Mouse (Mus musculus): ENCODE data around the gene Dlx3.

Dlx3 gene

DNA sequence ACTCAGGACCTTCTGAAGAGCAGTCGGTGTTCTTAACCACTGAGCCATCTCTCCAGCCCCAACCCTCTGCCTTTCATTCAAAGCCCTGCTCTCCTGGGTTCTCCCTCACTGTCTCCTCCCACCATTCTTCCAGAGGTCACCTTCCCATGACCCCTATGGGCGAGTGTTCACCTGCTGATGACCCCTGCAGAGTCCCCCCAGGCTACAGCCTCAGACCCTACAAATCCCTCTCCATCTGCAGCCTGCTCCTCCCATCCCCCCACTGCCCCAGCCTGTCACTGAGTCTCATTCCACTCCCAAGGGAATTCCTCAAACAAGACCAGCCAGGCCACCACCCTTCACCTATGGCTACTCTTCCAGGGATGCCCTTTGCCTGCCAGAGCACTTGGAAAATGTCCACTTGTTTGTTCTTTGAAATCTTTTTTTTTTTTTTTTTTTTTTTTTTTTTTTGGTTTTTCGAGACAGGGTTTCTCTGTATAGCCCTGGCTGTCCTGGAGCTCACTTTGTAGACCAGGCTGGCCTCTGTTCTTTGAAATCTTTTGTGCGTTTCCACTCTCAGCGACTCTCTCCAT is 35.0 kb upstream of the Dlx3 start:
- ChIA-PET CTCF (interaction anchor here in 2 of 4 experiments (0.6 to 1.3 kb wide), 4 partner anchors 12 to 174 kb away, joined by 3 read pairs; no protein-coding TSS in a partner anchor), POLR2A (interaction anchor here in 3 of 4 experiments (0.6 to 2.9 kb wide), 4 partner anchors 8 to 395 kb away, joined by 3 to 25 read pairs (median 4); partner anchors contain the start of gene Itga3 (in 1 of the 3))

DNA sequence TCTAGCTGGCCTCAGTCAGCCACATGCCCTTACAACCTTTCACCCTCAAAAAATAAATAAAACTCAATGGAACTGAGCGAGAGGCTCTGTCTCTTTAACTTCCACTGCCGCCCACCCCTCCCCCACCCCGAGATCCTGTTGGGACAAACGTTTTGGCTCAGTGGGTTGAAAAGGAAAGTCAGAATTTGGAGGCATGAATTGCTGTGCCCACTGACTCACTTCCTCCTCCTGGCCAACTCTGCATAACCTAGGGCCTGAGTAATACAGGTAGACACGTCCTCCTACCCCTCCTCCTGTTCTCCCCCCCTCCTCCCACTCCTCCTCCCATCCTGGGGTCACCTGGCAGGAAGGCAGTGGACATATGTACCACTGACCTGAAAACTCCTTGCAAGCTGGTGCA is 34.2 kb upstream of the Dlx3 start:
- CTCF ChIA-PET = interaction anchor here in 2 of 4 experiments (0.5 to 1.9 kb wide), 7 partner anchors 9 to 393 kb away, joined by 3 to 8 read pairs (median 3); partner anchors contain the start of gene Itga3 (in 2 of the 2)
- POLR2A ChIA-PET = interaction anchor here in 3 of 4 experiments (0.6 to 2.9 kb wide), 4 partner anchors 9 to 156 kb away, joined by 3 to 25 read pairs (median 4); partner anchors contain the start of gene Itga3 (in 1 of the 3)

DNA sequence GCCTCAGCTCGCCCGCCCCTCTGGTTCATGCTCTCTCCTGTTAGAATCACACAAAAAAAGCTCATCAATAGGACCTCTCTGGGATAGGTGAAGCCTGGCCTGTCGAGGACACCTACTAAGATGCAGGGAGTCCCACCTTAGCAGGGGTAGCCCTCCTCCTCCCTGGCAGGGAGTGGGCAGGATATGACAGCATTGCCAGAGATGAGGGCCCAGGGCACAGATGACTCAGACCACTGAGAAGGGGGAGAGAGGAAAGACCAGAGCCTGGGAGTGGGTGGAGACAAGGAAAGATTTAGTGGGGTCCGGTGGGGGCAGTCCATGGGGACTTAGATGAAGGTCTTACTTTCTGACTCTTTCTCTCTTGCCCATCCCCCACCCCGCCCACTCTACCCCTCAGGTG is 33.7 kb upstream of the Dlx3 start:
- CTCF ChIA-PET = interaction anchor here in 2 of 4 experiments (0.5 to 1.9 kb wide), 5 partner anchors 9 to 165 kb away, joined by 3 to 8 read pairs (median 3); partner anchors contain the start of gene Itga3 (in 2 of the 2)
- POLR2A ChIA-PET = interaction anchor here in 3 of 4 experiments (0.5 to 2.9 kb wide), 7 partner anchors 10 to 669 kb away, joined by 3 to 25 read pairs (median 3); partner anchors contain the start of gene Itga3 (in 1 of the 3)

DNA sequence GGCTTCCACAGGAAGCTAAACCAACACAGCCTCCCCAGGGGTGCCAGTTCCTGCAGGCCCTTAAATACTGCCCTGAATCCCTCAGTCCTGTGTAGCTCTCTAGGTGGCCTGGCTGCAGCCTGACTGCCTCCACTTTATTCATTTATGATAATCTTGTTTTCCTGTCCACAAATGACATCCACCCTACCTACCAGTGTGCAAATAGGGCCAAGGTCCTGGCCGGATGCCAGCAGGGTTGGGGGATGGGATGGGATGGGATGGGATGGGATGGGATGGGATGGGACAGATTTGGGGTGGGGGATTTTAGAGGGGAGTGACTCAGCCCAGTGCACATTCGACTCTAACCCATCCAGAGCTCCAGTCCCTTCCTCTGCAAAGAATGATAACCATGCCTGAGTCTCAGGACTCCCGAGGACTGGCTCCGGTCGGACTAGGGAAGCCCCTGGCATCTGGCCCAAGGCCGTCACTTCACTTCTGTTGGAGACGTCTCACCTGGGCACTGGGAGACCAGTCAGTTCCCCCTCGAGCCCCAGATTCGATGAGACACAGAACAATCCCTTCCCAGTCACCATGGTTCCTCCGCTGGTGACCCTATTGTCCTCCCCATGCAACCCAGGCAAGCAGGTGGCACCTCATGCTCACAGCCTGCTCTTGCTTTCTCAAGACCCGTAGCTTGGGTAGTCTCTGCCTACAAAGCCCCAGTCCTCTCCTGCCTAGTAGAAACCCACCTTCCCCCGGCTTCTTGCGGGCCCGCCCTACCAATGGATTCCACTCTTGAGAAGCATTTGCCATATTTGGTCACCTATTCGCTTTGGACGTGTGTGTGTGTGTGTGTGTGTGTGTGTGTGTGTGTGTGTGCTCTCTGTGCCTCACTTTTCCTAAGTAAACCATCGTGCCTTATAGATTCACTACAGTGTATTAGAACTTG is 32.4 kb upstream of the Dlx3 start:
- CTCF ChIA-PET = interaction anchor here (0.5 to 1.9 kb wide), 10 partner anchors 9 to 438 kb away, joined by 3 to 12 read pairs (median 3); partner anchors contain the start of gene Itga3 (in 1 of the 4)
- POLR2A ChIA-PET = interaction anchor here in 3 of 4 experiments (0.5 to 2.9 kb wide), 9 partner anchors 9 to 225 kb away, joined by 3 to 25 read pairs (median 5); partner anchors contain the start of gene Itga3 (in 2 of the 3)

DNA sequence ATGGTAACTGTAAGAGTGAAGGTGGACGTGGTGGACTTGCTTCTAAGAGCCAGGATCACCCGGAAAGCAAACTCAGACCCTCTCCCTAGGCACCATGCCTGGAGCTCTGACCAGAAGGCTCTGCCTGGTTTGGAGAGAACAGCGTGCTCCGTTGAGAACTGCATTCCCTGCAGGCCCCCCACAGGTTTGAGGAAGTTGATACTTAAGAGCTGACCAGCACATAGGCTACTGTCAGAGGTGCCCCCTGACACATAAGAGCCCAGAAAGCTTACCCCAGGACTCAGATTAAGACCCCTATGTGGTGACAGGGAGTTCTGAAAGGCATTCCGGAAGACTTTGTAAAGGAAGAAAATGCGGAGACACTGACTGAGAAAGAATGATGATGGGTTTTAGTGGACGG is 31.6 kb upstream of the Dlx3 start:
- CTCF ChIA-PET = interaction anchor here in 2 of 4 experiments (1.0 to 1.3 kb wide), 2 partner anchors 13 to 118 kb away, joined by 3 read pairs; no protein-coding TSS in a partner anchor
- POLR2A ChIA-PET = interaction anchor here in 3 of 4 experiments (0.5 to 2.0 kb wide), 4 partner anchors 10 to 17 kb away, joined by 3 to 5 read pairs (median 4); partner anchors contain the start of gene Itga3 (in 1 of the 3)

DNA sequence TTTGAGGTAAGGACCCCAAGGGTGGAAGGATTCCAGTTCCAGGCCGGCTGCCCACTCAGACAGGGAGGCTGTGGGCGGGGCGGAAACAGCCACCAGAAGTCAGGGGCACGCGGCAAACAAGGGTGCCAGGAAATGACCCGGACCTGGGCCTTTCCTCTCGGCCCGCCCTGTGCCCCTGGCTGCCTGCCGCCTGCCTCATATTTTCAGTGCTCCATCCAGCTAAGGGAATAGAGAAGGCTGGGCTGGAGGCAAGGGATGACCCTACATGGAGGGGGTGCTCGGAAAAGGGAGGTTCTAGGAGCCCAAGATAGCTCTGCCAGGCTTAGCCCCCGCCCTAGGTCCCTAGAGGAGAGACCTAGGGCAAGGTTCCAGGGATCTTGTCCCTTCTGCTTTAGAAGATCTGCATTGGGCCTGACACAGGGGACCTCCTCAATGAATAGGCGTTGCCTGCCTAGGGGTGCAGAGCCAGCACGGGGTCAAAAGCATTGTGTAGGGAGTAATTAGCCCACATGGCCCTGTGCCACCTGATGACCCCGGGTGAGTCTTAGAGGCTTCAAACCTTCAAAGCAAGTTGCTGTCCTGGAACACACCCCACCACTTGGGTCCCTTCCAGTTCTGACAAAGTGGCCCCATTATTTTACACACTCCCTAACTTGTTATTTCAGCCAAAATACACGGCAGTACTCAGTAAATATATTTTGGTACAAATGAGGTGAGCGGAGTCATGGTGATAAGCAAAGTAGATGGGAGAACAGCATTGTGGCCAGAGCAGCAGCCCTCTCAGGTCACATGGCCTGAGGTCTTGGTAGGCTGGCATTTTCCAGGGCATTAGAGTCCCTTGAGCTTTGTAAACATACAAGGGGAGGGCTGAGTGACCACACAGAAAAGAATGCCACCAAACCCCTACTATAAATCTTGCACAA is 30.8 kb upstream of the Dlx3 start:
- CTCF ChIA-PET = interaction anchor here in 1 of 4 experiments (1.3 kb wide), 1 partner anchor 119 kb away, joined by 3 read pairs; no protein-coding TSS in a partner anchor
- POLR2A ChIA-PET = interaction anchor here in 2 of 4 experiments (1.1 to 2.0 kb wide), 3 partner anchors 11 to 16 kb away, joined by 4 to 5 read pairs (median 5); no protein-coding TSS in a partner anchor

DNA sequence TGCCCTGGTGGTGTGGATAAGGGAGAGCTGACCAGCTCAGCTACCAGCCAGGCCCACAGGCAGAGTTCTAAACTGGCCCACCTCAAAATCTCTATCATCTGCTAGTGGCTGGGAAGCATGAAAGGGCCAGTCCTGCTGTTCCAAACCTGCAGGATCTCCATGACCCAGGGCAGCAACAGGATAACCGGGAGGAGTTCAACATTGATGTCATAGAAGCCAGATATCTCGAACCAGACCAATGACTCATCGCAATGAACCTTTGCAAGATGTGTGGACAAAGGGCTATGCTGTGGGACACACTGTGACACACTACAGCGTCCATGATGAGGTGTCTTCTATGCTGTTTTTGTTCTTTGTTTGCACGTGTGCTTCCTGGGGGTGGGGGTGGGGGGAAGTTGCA is 26.8 kb upstream of the Dlx3 start:
- ChIA-PET CTCF (interaction anchor here in 2 of 4 experiments (0.6 to 1.0 kb wide), 2 partner anchors 15 to 521 kb away, joined by 3 read pairs; no protein-coding TSS in a partner anchor), POLR2A (interaction anchor here in 1 of 4 experiments (1.5 kb wide), 1 partner anchor 12 kb away, joined by 6 read pairs; no protein-coding TSS in a partner anchor)

DNA sequence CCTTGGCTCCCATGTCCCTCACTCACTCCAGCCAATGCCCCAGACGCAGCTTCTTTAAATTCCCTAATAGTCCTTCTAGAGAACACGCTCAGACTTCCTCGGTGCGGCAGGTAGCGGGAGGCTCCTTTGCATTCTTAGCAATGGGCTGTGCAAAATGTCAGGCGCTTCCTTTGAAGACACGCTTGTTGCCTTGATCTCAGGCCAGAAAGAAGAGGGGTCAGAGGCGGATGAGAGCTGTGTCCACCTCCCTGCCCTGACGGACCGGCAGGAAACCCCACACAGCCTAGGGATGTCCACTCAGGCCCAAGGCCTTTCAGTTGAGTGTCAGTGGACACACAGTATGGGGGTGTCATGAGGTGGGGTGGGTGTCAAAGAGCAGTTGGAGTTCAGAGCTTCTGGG is 24.3 kb upstream of the Dlx3 start:
- CTCF ChIA-PET = interaction anchor here in 2 of 4 experiments (0.5 to 1.6 kb wide), 3 partner anchors 19 to 1110 kb away, joined by 3 read pairs; partner anchors contain the start of gene Itga3 (in 1 of the 2)
- POLR2A ChIA-PET = no interaction called here

DNA sequence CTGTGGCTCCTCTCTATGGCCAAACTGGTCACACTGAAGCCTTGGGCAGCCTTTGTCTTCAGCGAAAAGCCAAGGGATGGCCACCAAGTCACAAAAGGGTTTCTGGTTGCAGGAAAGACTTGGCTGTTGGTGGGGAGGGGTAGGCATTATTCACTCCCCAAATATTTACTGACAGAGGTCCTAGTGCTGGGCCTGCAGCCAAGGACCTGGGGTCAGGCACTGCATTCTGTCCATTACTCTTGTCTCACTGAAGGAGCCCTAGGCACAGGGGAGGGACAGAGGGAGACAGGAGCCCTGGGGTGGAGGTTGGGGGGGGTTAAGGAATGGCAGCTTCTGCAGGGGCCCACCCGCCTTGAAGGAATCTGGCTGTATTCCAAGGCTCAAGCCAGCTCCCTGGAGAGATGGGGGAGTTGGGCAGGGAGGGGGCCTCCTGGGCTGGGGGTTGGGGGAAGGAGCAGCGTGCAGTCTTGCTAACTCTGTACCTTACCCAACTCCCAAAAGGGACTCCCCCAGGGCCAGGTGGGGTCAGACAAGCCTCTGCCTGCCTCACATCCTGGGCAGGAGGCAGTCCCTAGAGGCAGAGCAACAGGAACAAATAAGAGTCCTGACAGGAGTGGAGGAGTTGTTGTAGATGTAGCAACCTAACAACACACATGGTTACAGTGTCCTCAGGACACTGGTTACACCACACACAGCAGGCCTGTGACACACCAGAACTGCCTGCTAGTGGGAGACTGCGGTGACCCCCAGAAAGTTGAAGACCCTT is 23.1 kb upstream of the Dlx3 start:
- POLR2A ChIA-PET = interaction anchor here in 1 of 4 experiments (0.6 kb wide), 2 partner anchors 8 to 417 kb away, joined by 3 to 5 read pairs; no protein-coding TSS in a partner anchor
- CTCF ChIA-PET = interaction anchor here in 3 of 4 experiments (0.6 to 1.6 kb wide), 3 partner anchors 24 to 155 kb away, joined by 3 to 7 read pairs (median 3); no protein-coding TSS in a partner anchor

DNA sequence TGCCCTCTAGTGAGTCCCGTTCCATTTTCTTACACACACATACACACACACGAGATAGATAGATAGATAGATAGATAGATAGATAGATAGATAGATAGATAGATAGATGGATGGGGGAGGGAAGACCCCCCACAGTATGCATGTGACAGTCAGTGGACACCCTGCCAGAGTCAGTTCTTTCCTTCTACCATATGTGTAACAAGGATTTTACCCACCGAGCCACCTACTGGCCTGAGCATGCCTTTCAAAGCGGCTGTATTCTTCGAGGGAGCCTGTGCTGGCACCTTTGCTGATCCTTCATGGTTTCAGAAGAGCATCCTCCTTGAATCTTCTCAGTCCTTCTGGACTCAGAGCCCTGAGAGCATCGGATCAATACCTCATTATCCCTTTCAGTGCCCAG is 22.0 kb upstream of the Dlx3 start:
- ChIA-PET POLR2A (interaction anchor here in 2 of 4 experiments (0.8 to 1.5 kb wide), 3 partner anchors 30 to 168 kb away, joined by 3 read pairs; no protein-coding TSS in a partner anchor), CTCF (interaction anchor here in 2 of 4 experiments (0.5 to 1.3 kb wide), 3 partner anchors 23 to 77 kb away, joined by 3 to 5 read pairs (median 3); no protein-coding TSS in a partner anchor)

DNA sequence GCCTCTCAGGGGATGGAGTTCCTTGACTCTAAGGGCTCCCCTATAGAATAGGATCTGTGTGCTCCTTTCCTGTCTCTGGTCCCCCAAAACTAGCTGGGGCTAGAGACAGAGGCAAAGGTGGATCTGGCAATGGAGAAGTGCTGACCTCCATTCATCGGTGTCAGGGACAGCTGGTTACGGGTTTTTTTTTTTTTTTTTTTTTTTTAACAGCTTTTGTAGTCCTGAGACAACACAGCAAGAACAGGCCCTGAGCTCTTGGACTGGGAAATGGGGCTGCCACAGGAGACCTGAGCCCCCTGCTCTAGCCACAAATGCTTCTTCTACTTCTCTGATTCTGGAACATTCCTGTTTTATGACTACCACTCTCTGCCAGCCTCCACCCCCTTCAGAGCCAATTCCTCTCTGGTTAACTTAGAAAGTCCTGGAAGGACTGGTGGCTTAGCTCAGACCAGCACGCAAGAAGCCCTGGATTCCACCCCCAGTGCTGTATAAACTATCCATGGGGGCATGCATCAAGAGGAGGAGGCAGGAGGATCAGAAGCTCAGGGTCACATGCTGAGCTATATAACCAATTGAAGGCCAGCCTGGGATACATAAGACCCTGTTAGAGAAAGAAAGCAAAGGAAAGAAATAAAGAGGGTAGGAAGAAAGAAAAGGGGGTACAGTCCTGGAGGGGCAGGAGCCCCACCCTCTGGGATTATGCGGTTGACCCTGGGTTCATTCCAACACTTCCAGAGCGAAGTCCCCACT is 21.4 kb upstream of the Dlx3 start:
- POLR2A ChIA-PET = interaction anchor here in 2 of 4 experiments (0.8 to 1.5 kb wide), 3 partner anchors 30 to 168 kb away, joined by 3 read pairs; no protein-coding TSS in a partner anchor
- CTCF ChIA-PET = interaction anchor here in 2 of 4 experiments (0.5 to 1.3 kb wide), 5 partner anchors 22 to 1115 kb away, joined by 3 to 9 read pairs (median 3); no protein-coding TSS in a partner anchor

DNA sequence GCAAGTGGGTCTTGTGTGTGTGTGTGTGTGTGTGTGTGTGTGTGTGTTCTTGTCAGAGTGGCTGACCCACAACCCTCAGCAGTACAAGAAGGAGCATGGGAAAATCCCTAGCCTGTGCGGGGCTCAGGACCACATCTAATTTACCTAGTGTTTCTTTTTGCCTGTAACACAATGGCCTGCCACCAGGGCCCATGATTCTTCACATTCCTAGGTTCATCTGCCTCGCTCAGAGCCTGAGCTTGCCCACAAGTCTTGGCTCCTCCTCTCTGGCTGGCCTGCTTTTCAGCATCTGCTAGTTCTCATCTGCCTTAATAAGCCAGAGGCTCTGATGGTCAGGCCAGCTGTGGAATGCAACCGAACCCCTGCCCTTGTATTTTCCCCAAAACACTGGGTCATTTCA is 19.5 kb upstream of the Dlx3 start:
- ChIA-PET POLR2A (interaction anchor here in 2 of 4 experiments (0.5 to 1.6 kb wide), 7 partner anchors 20 to 879 kb away, joined by 3 to 4 read pairs (median 3); partner anchors contain the start of gene Itga3 (in 1 of the 2)), CTCF (interaction anchor here in 3 of 4 experiments (0.6 to 1.4 kb wide), 6 partner anchors 14 to 151 kb away, joined by 3 to 8 read pairs (median 3); partner anchors contain the start of gene Itga3 (in 1 of the 3))

DNA sequence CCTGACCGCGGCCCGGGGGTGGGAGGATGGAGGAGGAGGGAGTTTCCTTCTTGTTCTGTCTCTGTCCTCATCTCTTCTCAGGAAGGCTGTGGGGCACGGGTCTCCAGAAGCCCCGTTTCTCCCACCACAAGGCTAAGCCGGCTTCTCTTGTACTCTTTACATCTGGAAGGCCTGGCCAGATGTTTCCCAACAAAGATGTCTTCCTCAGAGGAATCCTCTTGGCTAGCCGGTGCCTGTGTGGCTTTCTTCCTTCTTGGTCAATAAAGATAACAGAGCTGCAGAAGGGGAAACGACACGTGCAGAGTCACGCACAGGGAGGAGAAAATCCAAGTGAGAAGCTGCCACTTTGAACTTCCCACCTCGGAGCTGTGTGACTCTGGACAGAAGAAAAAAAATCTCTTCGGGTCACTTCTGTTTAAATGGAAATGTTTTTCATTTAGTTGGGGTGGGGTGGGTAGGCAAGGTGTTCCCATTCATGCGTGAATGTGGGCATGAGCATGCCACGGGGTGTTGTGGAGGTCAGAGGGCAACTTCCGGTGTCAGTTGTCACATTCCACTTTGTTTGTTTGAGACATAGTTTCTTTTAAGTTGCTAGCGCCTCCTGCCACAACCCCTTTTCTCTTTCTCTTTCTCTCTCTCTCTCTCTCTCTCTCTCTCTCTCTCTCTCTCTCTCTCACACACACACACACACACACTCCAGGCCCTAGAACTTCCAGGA is 18.7 kb upstream of the Dlx3 start:
- ChIA-PET POLR2A (interaction anchor here in 2 of 4 experiments (0.5 to 1.6 kb wide), 6 partner anchors 21 to 419 kb away, joined by 3 to 4 read pairs (median 3); partner anchors contain the start of gene Itga3 (in 1 of the 2)), CTCF (interaction anchor here in 3 of 4 experiments (0.6 to 1.4 kb wide), 9 partner anchors 13 to 360 kb away, joined by 3 to 8 read pairs (median 3); partner anchors contain the start of gene Itga3 (in 1 of the 3))

DNA sequence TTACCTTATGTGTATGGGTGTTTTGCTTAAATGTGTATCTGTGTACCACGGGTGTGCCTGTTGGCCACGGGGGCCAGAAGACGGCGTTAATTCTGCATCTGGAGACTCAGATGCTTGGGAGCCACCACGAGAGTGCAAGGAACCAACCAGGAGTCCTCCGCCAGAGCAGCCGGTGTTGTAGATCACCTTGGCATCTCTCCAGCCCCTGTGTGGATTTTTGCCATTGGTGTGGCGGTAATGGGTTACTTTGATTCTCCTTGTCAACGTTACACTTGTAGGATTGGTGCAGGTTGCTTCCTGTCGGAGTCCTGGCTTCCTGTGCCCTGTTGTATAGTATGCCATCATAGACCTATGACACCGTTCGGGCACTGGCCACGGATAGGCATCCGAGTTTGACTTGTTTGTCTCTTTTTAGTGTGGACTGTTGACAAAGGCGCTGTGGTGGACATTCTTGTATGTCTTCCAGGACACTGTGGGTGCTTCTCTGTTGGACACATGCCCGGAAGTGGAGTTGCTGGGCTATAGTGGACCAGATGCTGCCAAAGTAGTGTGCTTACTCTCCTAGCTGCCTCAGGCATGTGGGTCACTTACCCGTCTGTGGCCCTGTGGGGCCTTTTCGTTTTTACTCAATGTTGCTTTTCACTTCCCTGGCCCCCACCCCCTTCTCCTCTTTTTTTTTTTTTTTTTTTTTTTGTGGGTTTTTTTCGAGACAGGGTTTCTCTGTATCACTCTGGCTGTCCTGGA is 17.6 kb upstream of the Dlx3 start:
- POLR2A ChIA-PET = interaction anchor here in 1 of 4 experiments (0.5 kb wide), 1 partner anchor 26 kb away, joined by 4 read pairs; the partner anchor contains the start of gene Itga3
- CTCF ChIA-PET = interaction anchor here in 2 of 4 experiments (1.2 kb wide), 2 partner anchors 146 to 149 kb away, joined by 3 read pairs; no protein-coding TSS in a partner anchor

All from embryonic stem cell, embryonic (primary cell).